Mouse (Mus musculus) heart, embryonic 10.5 days (tissue): ENCODE data around the gene Kremen1. TPM values are rescaled to one million over a fixed set of nuclear protein-coding genes. Genes with fewer than 3 reads are reported as not detected.

ENCODE experiments used
- DNase-seq: peaks from one replicate; pipeline ENCODE4 v3.0.0-alpha.2; 2017; ENCODE audit warnings: low spot score
- H3K27ac ChIP-seq: fragments of 300-500 bp; sonication (generic); 2 replicates; pipeline ENCODE4 v1.5.1; 2016; ENCODE audit warnings: mild to moderate bottlenecking
- H3K27me3 ChIP-seq: fragments of 300-500 bp; sonication (generic); 2 replicates; pipeline ENCODE4 v1.6.1; 2016; ENCODE audit warnings: mild to moderate bottlenecking; ENCODE audit not compliant: poor library complexity, insufficient read depth, severe bottlenecking
- H3K36me3 ChIP-seq: fragments of 300-500 bp; sonication (generic); 2 replicates; pipeline ENCODE4 v1.6.1; 2016; ENCODE audit warnings: mild to moderate bottlenecking, moderate library complexity
- H3K4me1 ChIP-seq: fragments of 300-500 bp; sonication (generic); 2 replicates; pipeline ENCODE4 v1.6.1; 2016; ENCODE audit warnings: mild to moderate bottlenecking
- H3K4me3 ChIP-seq: fragments of 300-500 bp; sonication (generic); 2 replicates; pipeline ENCODE4 v1.5.1; 2016; ENCODE audit warnings: mild to moderate bottlenecking, moderate library complexity
- H3K9me3 ChIP-seq: fragments of 300-500 bp; sonication (generic); 2 replicates; pipeline ENCODE4 v1.6.1; 2016; ENCODE audit warnings: mild to moderate bottlenecking, moderate library complexity
- WGBS: fragments of 180-500 bp; shearing (Covaris S2); methylation state at CpG from one replicate; pipeline ENCODE4 v1.1.7; 2016; 5-methylcytosine and 5-hydroxymethylcytosine counted together
- polyA plus RNA-seq: library from polyadenylated mRNA; unstranded; fragments of >200 nt; fragmentation: Nextera tagmentation; extraction: Ambion mirVana; gene quantifications from 2 replicates; pipeline ENCODE4 v1.2.1, GENCODE M21; 2016

Gene Kremen1
- 18.3 and 34.4 TPM in 2 replicates for polyA plus RNA-seq

- peaks cover 6% of the 10 kb centered on the region; the same call in 1 of the 2 replicates for H3K27me3 ChIP-seq
- H3K9me3 ChIP-seq: no peaks in the 10 kb centered on the region
- peak; percentile 95 for DNase-seq
- peak within 1 kb of the TSS; percentile 94 for H3K27ac ChIP-seq
- H3K4me1 ChIP-seq: peaks cover 50% of the 10 kb centered on the region
- WGBS: 2% methylated on average over 69 of the region's 80 CpGs
- H3K36me3 ChIP-seq: no peaks in the 10 kb centered on the region
- peak within 1 kb of the TSS; percentile 95 for H3K4me3 ChIP-seq
These were observed at the start of gene Kremen1 for GRCm38 (mm10) chr11:5261508-5262392. TSS of gene Kremen1 (minus strand) at chr11:5261558.

GRCm38 (mm10) chr11:5307024-5307905 lies 45.9 kb upstream of the Kremen1 start:
- DNase-seq: no peak
- Histone ChIP-seq H3K9me3 (no peaks in the 10 kb centered on the region), H3K27me3 (no peaks in the 10 kb centered on the region), H3K4me3 (no peak overlapping the region), H3K27ac (no peak overlapping the region), H3K36me3 (no peaks in the 10 kb centered on the region), H3K4me1 (peaks cover 3% of the 10 kb centered on the region; the same call in 1 of the 2 replicates)
- WGBS: 71% methylated on average over 13 of the region's 13 CpGs

DNA sequence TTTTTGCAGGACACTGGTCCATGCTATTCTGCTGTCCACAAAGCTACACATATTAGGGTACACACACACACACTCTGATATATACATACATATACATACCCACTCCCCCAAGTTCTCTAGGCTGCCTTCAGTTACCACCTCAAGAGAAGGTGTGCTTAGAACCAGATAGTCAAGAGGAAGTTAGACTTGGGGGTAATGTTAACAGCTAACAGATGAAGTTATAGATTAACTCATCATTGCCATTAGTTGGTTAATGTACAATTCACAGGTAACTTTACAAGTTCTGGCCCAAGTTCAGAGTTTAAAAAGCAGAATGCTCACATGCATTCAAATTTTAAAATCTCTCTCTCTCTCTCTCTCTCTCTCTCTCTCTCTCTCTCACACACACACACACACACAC lies 44.7 kb upstream of the Kremen1 start:
- Histone ChIP-seq H3K9me3 (no peaks in the 10 kb centered on the region), H3K27ac (no peak overlapping the region), H3K27me3 (no peaks in the 10 kb centered on the region), H3K4me1 (peaks cover 8% of the 10 kb centered on the region), H3K4me3 (no peak overlapping the region), H3K36me3 (no peaks in the 10 kb centered on the region)
- DNase-seq: no peak

DNA sequence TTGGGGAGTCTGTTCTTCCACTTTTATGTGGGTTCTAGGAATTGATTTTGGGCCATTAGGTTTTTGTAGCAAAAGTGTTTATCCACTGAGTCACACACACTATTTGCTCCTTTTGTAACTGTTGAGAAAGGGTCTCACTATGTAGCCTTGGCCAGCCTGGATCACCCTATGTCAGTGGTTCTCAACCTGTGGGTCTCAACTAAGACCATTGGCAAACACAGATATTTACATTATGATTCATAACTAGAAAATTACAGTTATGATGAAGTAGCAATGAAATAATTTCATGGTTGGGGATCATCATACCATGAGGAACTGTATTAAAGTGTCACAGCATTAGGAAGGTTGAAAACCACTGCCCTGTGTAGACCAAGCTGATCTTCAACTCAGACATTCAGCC lies 43.2 kb upstream of the Kremen1 start:
- H3K4me1 ChIP-seq: peaks cover 13% of the 10 kb centered on the region
- no peak overlapping the region for H3K27ac ChIP-seq
- H3K4me3 ChIP-seq: no peak overlapping the region

DNA sequence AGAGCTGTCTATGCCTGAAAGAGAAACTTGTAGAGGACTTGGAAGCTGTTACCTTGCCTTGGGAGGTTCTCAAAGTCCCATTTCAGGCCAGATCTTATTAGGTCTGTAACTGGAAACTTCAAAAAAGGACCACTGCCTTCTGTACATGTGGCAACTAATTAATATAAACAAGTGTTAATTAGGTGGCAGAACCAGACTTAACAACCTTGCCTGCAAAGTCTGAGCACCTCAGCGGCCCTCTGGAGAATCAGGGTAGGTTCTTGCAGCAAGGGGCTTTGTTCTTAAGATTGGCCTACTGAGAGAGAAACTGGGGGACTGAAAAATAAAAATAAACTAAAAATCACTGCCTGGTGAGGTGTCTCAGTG lies 36.6 kb upstream of the Kremen1 start:
- Histone ChIP-seq H3K36me3 (no peaks in the 10 kb centered on the region), H3K9me3 (no peaks in the 10 kb centered on the region), H3K4me1 (peaks cover 40% of the 10 kb centered on the region), H3K27ac (no peak overlapping the region), H3K4me3 (no peak overlapping the region), H3K27me3 (no peaks in the 10 kb centered on the region)
- no peak for DNase-seq
- WGBS: 52% methylated on average over 1 of the region's 1 CpGs

More for the DNA sequence above, 43.2 kb upstream of the Kremen1 start:
- no peaks in the 10 kb centered on the region for H3K36me3 ChIP-seq
- H3K9me3 ChIP-seq: no peaks in the 10 kb centered on the region
- DNase-seq: no peak
- H3K27me3 ChIP-seq: no peaks in the 10 kb centered on the region

DNA sequence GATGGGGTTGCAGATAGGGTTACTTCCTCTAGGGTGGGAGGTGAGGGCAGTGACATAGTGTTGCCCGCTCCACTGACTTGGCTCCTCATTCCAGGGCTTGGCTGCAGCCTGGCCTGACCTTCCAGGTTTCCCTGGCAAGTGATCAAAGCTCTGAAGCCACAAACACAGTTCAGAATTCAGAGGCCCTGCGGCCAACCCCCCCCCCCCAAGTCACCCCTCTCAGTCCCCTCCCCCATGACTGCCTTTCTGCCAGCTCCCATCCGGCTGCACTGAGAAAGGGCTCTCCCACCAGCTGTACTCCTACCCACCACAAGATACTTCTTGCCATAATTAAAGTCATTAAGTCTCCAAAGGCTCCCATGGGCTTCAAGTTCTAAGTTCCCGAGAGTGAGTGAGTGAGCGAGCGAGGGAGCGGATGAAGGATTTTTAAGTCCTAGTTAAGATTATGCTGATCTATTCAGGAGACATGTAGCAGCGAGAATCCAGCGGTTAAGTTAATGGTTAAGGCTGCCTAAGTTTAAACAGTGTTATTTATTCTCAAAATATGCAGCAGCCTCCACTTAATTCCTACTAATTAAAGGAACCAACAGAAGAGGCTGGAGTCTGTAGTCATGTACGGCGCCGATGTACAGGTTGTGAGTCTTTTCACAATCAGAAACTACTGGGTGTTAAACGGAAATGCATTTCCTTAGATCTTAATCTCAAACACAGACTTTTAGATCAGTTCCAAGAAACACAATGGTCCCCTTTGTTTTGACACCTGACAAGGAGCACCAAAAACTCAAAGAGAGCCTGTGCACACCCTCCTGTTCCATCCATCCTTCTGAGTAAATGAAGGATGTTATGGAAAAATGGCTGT lies 36.0 kb upstream of the Kremen1 start:
- H3K4me3 ChIP-seq: no peak overlapping the region
- H3K36me3 ChIP-seq: no peaks in the 10 kb centered on the region
- peaks cover 40% of the 10 kb centered on the region for H3K4me1 ChIP-seq
- 46% methylated on average over 13 of the region's 13 CpGs for WGBS
- H3K9me3 ChIP-seq: no peaks in the 10 kb centered on the region
- no peaks in the 10 kb centered on the region for H3K27me3 ChIP-seq
- H3K27ac ChIP-seq: 0 out of 2 replicates have a peak overlapping the region, but pooled peaks have one; percentile 26
- DNase-seq: peak; percentile 78

- Histone ChIP-seq H3K4me3 (no peak overlapping the region), H3K4me1 (peaks cover 37% of the 10 kb centered on the region), H3K27me3 (no peaks in the 10 kb centered on the region), H3K27ac (0 out of 2 replicates have a peak overlapping the region, but pooled peaks have one; percentile 26), H3K36me3 (no peaks in the 10 kb centered on the region), H3K9me3 (no peaks in the 10 kb centered on the region)
- DNase-seq: no peak
- 58% methylated on average over 2 of the region's 2 CpGs for WGBS
These were observed 35.3 kb upstream of the Kremen1 start for GRCm38 (mm10) chr11:5296576-5297115.

- Histone ChIP-seq H3K4me1 (peaks cover 34% of the 10 kb centered on the region), H3K27me3 (no peaks in the 10 kb centered on the region), H3K9me3 (no peaks in the 10 kb centered on the region), H3K36me3 (no peaks in the 10 kb centered on the region), H3K27ac (no peak overlapping the region), H3K4me3 (no peak overlapping the region)
- WGBS: 73% methylated on average over 3 of the region's 3 CpGs
- DNase-seq: no peak
These were observed 33.4 kb upstream of the Kremen1 start for GRCm38 (mm10) chr11:5294805-5295204.

- H3K27ac ChIP-seq: no peak overlapping the region
- no peak overlapping the region for H3K4me3 ChIP-seq
- H3K4me1 ChIP-seq: peaks cover 9% of the 10 kb centered on the region; the same call in 1 of the 2 replicates
- no peaks in the 10 kb centered on the region for H3K27me3 ChIP-seq
- no peaks in the 10 kb centered on the region for H3K9me3 ChIP-seq
- DNase-seq: no peak
- WGBS: 20% methylated on average over 5 of the region's 5 CpGs
- peaks cover 27% of the 10 kb centered on the region for H3K36me3 ChIP-seq
These were observed 29.3 kb upstream of the Kremen1 start for GRCm38 (mm10) chr11:5290691-5291090.

GRCm38 (mm10) chr11:5289826-5290580 lies 28.6 kb upstream of the Kremen1 start:
- no peaks in the 10 kb centered on the region for H3K9me3 ChIP-seq
- H3K27me3 ChIP-seq: no peaks in the 10 kb centered on the region
- no peak overlapping the region for H3K4me3 ChIP-seq
- DNase-seq: no peak
- 88% methylated on average over 4 of the region's 4 CpGs for WGBS
- 0 out of 2 replicates have a peak, but pooled peaks cover 7% of the 10 kb centered on the region for H3K4me1 ChIP-seq
- no peak overlapping the region for H3K27ac ChIP-seq
- H3K36me3 ChIP-seq: peaks cover 32% of the 10 kb centered on the region

DNA sequence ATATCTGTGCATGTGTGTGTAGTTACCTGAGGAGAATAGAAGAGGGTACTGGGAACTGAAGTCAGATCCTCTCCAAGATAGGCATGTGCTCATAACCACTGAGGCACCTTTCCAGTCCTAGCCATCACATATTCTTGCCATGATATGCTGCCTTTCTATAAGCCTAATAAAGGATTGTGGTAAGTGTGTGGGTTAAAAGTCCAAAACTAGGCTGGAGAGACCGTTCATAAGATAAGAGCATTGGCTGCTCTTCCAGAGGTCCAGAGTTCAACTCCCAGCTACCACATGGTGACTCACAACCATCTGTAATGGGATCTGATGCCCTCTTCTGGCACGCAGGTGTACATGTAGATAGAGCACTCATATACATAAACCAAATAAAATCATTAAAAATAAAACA lies 22.6 kb upstream of the Kremen1 start:
- H3K27ac ChIP-seq: no peak overlapping the region
- 90% methylated on average over 2 of the region's 2 CpGs for WGBS
- H3K36me3 ChIP-seq: peaks cover 83% of the 10 kb centered on the region
- H3K9me3 ChIP-seq: no peaks in the 10 kb centered on the region
- no peak overlapping the region for H3K4me3 ChIP-seq
- H3K4me1 ChIP-seq: no peaks in the 10 kb centered on the region
- H3K27me3 ChIP-seq: no peaks in the 10 kb centered on the region
- DNase-seq: no peak
